Mouse (Mus musculus) heart, embryonic 11.5 days (tissue): ENCODE measurements around the gene Aurkb. TPM values are rescaled to one million over a fixed set of nuclear protein-coding genes. Genes with fewer than 3 reads are reported as not detected.
"Not testable (repeated sequence)": the region's sequence is repeated elsewhere in the genome, so short reads cannot be mapped to it uniquely, and the experiment has no call there.

Source experiments
- ATAC-seq: fragments of 200-750 bp; cut with Nextera tagmentation; replicated peaks from 2 replicates; pipeline ENCODE4 v1.8.0; 2017; ENCODE audit warnings: moderate library complexity; ENCODE audit not compliant: insufficient number of reproducible peaks, low FRiP score, low TSS enrichment
- H3K27ac ChIP-seq: fragments of 300-500 bp; sonication (generic); 2 replicates; pipeline ENCODE4 v1.5.1; 2014; ENCODE audit warnings: mild to moderate bottlenecking, low read depth, low read length
- H3K27me3 ChIP-seq: fragments of 300-500 bp; sonication (generic); 2 replicates; pipeline ENCODE4 v1.6.1; 2014; ENCODE audit warnings: mild to moderate bottlenecking, low read length, mixed read lengths; ENCODE audit not compliant: control insufficient read depth, insufficient read depth
- H3K36me3 ChIP-seq: fragments of 300-500 bp; sonication (generic); 2 replicates; pipeline ENCODE4 v1.6.1; 2014; ENCODE audit warnings: mild to moderate bottlenecking, low read length, moderate library complexity, mixed read lengths; ENCODE audit not compliant: control insufficient read depth, insufficient read depth
- H3K4me1 ChIP-seq: fragments of 300-500 bp; sonication (generic); 2 replicates; pipeline ENCODE4 v1.6.1; 2014; ENCODE audit warnings: low read length; ENCODE audit not compliant: control insufficient read depth, insufficient read depth
- H3K4me2 ChIP-seq: fragments of 300-500 bp; sonication (generic); 2 replicates; pipeline ENCODE4 v1.6.1; 2014; ENCODE audit warnings: mild to moderate bottlenecking, moderate library complexity
- H3K4me3 ChIP-seq: fragments of 300-500 bp; sonication (generic); 2 replicates; pipeline ENCODE4 v1.5.1; 2014; ENCODE audit warnings: low read depth, low read length
- H3K9ac ChIP-seq: fragments of 300-500 bp; sonication (generic); 2 replicates; pipeline ENCODE4 v1.6.1; 2014; ENCODE audit warnings: mild to moderate bottlenecking, low read depth, low read length, moderate library complexity
- H3K9me3 ChIP-seq: fragments of 300-500 bp; sonication (generic); replicated peaks from 2 replicates; pipeline ENCODE4 v1.6.1; 2016; ENCODE audit warnings: low read length; ENCODE audit not compliant: control insufficient read depth
- WGBS: fragments of 180-500 bp; shearing (Covaris S2); extraction: QIAGEN DNeasy Blood & Tissue Kit; methylation state at CpG from one replicate; pipeline ENCODE4 v1.1.7; 2014; ENCODE audit not compliant: insufficient replicate concordance; 5-methylcytosine and 5-hydroxymethylcytosine counted together
- polyA plus RNA-seq: library from polyadenylated mRNA; unstranded; fragments of >200 nt; fragmentation: Nextera tagmentation; extraction: Ambion mirVana; gene quantifications from 2 replicates; pipeline ENCODE4 v1.2.1, GENCODE M21; 2014

Gene Aurkb
- polyA plus RNA-seq, 1 experiment from 2014 or later = 89.2 TPM

DNA sequence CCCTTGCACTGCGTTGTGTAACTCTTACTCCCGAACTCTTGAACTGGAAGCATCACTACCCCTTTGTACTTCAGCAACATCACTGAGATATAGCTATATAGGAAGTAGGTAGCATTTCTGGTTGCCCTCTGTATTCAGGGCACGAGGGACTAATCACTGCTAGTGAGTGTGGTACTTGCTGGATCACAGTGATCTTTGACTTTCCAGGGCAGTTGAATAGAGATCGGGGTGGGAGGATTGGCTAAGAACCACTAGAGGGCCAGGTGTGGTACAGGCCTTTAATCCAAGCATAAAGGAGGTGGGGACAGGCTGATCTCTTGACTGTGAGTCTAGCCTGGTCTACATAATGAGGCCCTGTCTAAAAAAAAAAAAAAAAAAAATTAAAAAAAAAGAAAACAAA is 47.4 kb downstream of the Aurkb start:
- Histone ChIP-seq H3K27ac (no peak overlapping the region), H3K9ac (no peak overlapping the region), H3K36me3 (0 out of 2 replicates have a peak, but pooled peaks cover 3% of the 10 kb centered on the region), H3K9me3 (no peaks in the 10 kb centered on the region), H3K4me2 (no peak overlapping the region), H3K27me3 (no peaks in the 10 kb centered on the region), H3K4me1 (peaks cover 40% of the 10 kb centered on the region), H3K4me3 (no peak overlapping the region)
- 93% methylated on average over 4 of the region's 4 CpGs for WGBS
- ATAC-seq = no peak

DNA sequence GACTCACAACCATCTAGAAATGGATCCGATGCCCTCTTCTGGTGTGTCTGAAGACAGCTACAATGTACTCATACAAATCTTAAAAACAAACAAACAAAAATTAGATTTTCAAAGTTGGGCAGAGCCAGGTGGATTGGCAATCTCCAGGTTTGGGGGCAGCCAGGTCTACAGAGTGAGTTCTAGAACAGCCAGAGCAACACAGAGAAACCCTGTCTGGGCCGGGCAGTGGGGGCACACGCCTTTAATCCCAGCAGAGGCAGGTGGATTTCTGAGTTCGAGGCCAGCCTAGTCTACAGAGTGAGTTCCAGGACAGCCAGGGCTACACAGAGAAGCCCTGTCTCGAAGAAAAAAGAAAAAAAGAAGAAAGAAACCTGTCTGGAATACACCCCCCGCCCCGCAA is 48.4 kb downstream of the Aurkb start:
- not testable (repeated sequence) for H3K9me3 ChIP-seq, H3K27ac ChIP-seq, H3K36me3 ChIP-seq, H3K9ac ChIP-seq, H3K4me2 ChIP-seq, ATAC-seq, H3K27me3 ChIP-seq, H3K4me3 ChIP-seq
- WGBS = 80% methylated on average over 7 of the region's 7 CpGs
- peaks cover 49% of the 10 kb centered on the region for H3K4me1 ChIP-seq

DNA sequence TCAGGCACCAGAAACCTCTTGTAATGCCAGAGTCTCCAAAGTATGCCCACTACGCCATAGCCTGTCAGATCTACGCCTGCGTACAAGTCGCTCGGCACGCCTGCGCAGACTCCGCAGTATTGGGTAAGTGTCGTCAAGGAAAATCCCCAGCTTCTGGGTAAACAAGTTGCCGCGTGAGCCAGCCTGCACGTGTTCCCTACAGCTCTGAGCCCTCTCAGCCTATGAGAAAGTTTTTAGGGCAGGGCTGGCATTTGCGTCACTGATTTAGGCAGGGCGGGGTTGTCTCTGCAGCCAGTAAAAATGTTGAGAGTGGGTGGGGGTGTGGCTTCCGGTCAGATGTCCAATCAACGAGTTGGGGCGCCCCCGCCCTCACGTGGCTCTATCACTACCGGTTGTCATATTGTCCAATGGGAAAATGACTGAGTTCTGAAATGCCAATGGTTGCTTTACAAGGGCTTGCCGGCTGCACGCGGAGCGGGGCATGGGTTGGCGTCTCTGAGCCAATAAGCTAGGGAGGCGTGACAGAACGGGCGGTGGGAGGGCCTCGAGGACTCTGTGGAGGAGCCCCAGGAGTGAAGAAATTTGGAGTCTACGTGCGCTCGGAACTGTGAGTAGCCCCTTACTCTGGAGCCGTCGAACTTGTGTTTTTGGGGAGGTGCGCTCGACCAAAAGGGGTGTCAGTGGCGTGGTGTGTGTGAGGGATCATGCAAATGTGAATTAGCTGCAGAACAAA is 49.4 kb downstream of the Aurkb start, which contains the start of gene Per1:
Per1 (plus strand) TSS at position 521 of the 733 bp plus-strand sequence.
- WGBS = under 1% methylated on average over 37 of the region's 37 CpGs
- H3K27ac ChIP-seq = peak within 1 kb of the TSS; percentile 88
- peaks cover 51% of the 10 kb centered on the region for H3K4me1 ChIP-seq

DNA sequence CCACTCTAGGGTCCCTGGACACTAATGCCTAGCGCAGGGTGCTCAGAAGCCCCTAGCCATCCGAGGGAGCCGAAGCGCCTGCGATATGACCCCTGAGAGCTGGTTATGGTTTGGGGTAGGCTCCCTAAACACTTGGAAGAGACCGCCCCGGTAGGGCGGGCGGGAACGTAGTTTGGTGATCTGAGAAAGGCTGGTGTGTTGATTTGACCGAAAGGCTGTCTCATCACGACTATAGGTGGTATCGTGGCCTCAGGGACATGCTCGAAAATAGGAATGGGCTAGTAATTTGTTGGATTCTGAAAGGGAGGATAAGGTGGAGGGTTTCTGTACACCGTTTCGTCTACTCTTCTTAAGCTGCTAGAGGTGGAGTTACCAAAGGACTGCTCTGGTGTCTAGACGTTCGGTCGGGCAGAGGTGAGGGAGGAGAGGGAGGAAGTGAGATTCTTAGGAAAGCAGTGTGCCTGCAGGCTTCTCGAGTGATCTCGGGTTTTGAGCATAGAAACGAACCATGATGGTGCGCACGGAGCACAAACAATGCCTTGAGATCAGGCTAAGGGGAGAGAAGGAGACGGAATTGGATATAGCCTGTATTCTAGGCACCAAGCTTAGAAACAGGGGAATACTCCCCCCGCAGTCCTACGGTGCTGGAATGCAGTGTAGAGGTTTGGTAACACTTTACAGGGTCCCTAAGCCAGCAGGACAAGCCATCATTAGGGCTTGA is 50.2 kb downstream of the Aurkb start:
- Histone ChIP-seq H3K27me3 (no peaks in the 10 kb centered on the region), H3K36me3 (no peaks in the 10 kb centered on the region; the same call in 1 of the 2 replicates), H3K4me2 (peak overlapping the region; percentile 94), H3K4me3 (peak overlapping the region; percentile 44), H3K9ac (peak overlapping the region; percentile 62), H3K9me3 (no peaks in the 10 kb centered on the region), H3K27ac (peak overlapping the region; percentile 88), H3K4me1 (peaks cover 52% of the 10 kb centered on the region)
- no peak for ATAC-seq
- WGBS = 2% methylated on average over 27 of the region's 27 CpGs

More for the DNA sequence above, 49.4 kb downstream of the Aurkb start, which contains the start of gene Per1:
- Histone ChIP-seq H3K9ac (peak within 1 kb of the TSS; percentile 62), H3K36me3 (0 out of 2 replicates have a peak, but pooled peaks cover 3% of the 10 kb centered on the region), H3K9me3 (no peaks in the 10 kb centered on the region), H3K4me3 (peak within 1 kb of the TSS; percentile 44), H3K27me3 (no peaks in the 10 kb centered on the region), H3K4me2 (peak within 1 kb of the TSS; percentile 94)
- ATAC-seq = peak; percentile 89

DNA sequence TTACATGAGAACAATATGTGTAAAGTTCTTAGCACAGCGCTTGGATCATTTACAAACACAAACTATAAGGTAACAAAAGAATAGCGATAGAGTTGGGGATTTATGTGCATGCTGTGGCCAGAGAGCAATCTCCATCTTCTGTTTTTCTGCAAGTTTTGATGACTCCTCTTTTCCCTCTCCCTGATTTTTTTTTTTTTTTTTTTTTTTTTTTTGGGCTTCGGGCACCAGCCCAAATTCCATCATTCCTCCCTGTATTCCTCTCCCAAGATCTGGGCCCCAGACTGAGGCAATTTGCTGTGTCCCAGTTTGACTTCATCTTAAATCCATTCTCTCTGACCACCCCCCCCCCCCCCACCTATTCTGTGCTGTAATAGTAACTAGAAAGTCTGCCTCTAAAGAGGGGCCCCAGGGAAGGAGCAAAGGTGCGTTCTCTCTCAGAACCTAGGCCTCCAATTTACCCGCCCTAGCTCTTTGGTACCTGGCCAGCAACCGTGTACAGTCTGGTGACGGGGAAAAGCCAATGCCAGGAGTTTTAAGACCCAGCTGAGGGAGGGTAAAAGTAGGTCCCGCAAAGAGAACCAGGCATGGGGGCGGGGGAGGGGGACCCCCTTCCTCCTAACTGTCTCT is 51.0 kb downstream of the Aurkb start:
- peak overlapping the region; percentile 70 for H3K9ac ChIP-seq
- H3K4me1 ChIP-seq = peaks cover 54% of the 10 kb centered on the region
- H3K36me3 ChIP-seq = peaks cover 3% of the 10 kb centered on the region; the same call in 1 of the 2 replicates
- no peaks in the 10 kb centered on the region for H3K9me3 ChIP-seq
- peak overlapping the region; percentile 44 for H3K4me3 ChIP-seq
- no peaks in the 10 kb centered on the region for H3K27me3 ChIP-seq
- H3K27ac ChIP-seq = peak overlapping the region; percentile 96
- H3K4me2 ChIP-seq = peak overlapping the region; percentile 94
- 11% methylated on average over 9 of the region's 9 CpGs for WGBS
- ATAC-seq = no peak

DNA sequence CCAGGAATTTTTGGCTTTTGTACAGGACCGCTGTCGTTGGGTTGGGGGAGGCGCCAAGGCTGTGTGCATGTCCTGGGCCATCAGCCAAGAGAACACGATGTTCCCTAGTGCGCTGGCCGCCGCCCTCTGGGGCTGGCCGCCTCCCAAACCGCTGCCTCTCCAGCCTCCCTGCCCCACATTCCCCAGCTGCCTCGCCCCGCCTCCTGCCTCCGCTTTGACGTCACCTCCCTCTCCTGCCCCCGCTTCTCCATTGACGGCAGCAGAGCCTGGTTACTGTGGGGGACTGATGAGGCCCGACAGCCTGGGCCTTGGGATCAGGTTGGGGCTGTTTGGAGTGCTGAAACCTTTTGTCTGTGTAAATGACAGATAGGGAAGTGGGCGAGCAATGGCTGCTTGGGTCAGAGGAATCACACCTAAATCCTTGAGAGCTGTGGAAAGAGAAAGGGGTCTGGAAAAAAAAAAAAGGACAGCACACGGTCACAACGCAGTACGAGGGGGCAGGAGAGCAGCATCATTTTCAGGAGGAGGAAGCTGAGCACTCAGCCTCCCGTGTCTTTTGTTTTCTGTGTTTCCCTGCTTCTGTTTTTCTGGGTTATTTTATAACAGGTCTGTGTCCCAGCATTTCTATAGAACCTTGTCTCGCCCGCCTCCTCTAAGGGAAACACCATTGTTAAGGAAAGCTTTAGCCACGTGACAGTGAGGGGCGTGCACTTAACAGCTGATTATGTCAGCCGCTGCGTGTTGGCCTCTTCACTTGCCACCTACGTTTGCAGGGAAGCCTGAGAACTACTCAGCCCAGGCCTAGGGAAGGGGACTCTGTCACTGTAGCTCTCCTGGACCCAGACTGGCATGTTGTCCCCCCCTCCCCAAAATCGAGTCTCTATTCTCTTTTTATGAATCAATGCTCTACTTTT is 51.8 kb downstream of the Aurkb start:
- peak overlapping the region; percentile 44 for H3K4me3 ChIP-seq
- H3K4me2 ChIP-seq = peak overlapping the region; percentile 94
- H3K9ac ChIP-seq = peak overlapping the region; percentile 70
- WGBS = 2% methylated on average over 29 of the region's 29 CpGs
- peak overlapping the region; percentile 96 for H3K27ac ChIP-seq
- H3K4me1 ChIP-seq = peaks cover 50% of the 10 kb centered on the region
- no peaks in the 10 kb centered on the region for H3K27me3 ChIP-seq
- H3K36me3 ChIP-seq = peaks cover 7% of the 10 kb centered on the region; the same call in 1 of the 2 replicates
- H3K9me3 ChIP-seq = no peaks in the 10 kb centered on the region
- peak; percentile 40 for ATAC-seq

DNA sequence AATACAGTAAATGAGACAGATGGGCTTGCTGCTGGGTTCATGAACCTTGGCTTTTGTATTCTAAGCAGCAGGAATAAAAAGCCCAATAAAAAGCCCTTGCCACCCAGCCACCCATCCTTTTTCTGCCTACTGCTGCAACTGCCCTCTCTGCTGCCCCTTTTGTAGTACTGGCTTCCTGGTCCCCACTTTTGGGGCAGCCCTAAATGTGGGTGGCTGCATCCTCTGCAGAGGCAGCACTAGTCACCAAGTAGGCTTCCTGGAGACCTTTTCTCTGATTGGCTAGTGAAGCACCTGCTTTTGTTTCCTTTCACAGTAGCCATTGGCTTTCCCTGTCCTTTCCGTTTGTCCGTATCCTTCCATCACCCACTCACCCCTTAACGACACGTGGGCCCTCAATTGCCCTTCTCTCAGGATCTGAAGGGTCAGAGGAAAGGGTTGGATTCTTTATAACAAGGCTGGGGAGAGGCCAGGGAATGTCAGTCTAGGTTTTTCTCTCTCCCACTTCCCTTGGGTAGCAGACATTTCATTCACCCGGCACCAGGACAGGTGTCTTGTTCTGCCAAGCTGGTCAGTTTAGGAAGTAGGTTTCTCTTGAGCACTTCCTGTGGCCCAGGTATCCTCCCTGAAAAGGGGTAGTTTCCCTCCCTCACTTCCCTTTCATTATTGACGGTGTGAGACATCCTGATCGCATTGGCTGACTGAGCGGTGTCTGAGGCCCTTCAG is 52.8 kb downstream of the Aurkb start:
- H3K4me2 ChIP-seq = peak overlapping the region; percentile 94
- H3K27ac ChIP-seq = peak overlapping the region; percentile 96
- ATAC-seq = no peak
- peak overlapping the region; percentile 70; the same call in 1 of the 2 replicates for H3K9ac ChIP-seq
- H3K27me3 ChIP-seq = no peaks in the 10 kb centered on the region
- H3K36me3 ChIP-seq = peaks cover 10% of the 10 kb centered on the region
- peaks cover 48% of the 10 kb centered on the region for H3K4me1 ChIP-seq
- 28% methylated on average over 8 of the region's 8 CpGs for WGBS
- peak overlapping the region; percentile 58 for H3K4me3 ChIP-seq
- no peaks in the 10 kb centered on the region for H3K9me3 ChIP-seq
